Mouse (Mus musculus): Measurements from ENCODE around the gene Igtp. TPM values are rescaled to one million over a fixed set of nuclear protein-coding genes. Genes with fewer than 3 reads are reported as not detected.
A peak's percentile ranks its signal among the peaks of the same experiment; 100 is the strongest.
"Not testable (repeated sequence)": the region's sequence is repeated elsewhere in the genome, so short reads cannot be mapped to it uniquely, and the experiment has no call there.

Igtp gene
- 1 to 10 TPM; 3.6 to 3.8 TPM for total RNA-seq (2021)

DNA sequence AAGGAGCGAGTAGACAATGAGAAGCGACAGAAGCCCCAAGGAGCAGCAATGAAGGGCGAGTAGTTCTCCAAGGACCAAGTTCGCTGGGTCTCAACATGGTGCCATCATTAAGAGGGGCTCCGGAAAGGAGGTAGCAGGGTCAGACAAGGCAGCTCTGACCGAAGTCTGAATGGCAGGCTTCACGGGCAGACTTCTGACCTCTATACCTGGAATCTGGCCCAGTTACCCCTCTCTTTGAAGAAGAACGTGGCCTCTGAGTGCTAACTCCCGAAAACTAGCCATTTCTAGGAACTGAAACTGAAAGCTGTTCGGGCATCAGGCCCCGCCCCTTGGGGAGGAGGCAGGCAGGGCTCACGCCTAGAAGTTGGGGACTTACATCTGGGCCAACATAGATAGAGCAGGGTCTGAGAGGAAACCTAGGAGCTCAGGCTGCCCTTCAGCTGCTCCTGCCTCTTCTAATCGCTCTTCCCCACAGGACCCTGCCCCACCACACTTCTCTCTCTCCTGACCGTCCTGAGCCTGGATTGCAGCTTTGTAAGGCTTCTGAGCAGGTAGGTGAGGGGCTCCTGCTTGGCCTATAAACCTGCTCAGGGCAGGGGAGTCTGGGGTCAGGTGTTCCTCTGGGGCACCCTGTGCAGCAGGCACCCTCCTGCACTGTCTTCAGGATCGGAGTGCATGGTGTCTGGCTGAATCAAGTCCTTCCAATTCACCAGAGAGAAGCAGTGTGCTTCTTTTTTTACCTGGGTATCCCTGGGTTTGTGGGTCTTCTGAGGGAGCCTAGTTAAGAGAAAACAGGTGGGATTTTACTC lies at the start of gene Igtp, which contains the start of gene Irgm2:
TSS of gene Igtp (plus strand) at position 328 of the 809 bp plus-strand sequence.
TSS of gene Irgm2 (plus strand) at position 390 of the 809 bp plus-strand sequence.
- intact Hi-C loops (cut with DNase I): not testable (repeated sequence)
- DNase-seq (ENCODE audit: low spot score in 2 of 2): peak; percentile 31 to 52

DNA sequence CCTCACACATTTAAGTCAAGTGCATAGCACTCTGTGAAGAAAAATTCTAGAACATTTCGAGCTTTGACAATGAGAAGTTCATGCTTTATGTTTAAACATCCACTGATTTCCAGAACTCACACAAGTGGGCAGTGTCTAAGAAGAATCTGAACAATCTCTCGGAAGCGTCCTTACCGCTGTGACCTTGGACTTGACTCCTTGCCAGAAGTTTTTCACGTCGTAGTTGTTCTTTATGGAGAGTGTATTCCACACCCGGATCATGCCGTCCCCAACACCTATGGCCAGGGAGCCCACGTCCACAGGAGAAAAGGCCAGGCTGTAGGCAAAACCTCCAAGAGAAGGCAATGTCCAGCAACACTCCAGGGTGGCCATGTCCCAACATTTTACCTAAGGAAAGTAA lies 43.9 kb upstream of the Igtp start:
- intact Hi-C loops (cut with DNase I): no loop called here

DNA sequence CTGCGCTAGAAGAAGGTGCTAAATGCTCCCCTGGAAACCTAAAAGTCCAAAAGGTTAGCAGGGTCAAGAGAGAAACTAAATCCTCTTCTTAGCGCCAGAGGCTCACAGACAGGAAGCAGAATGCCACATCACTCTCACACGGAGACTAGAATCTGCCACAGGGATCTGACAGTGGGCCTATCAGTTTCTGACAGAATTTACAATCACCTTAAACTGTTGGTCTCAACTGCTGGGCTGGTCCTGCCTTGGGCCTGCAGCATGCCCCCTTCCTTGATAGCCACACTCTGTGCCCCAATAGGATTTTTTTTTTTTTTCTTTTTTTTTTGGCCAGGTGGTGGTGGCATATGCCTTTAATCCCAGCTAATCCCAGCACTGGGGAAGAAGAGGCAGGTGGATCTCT lies 42.5 kb upstream of the Igtp start:
- DNase-seq (ENCODE audit: low spot score in 2 of 2): no peak
- intact Hi-C loops (cut with DNase I): no loop called here

More for the DNA sequence above, 43.9 kb upstream of the Igtp start:
- DNase-seq (ENCODE audit: low spot score in 2 of 2): no peak

DNA sequence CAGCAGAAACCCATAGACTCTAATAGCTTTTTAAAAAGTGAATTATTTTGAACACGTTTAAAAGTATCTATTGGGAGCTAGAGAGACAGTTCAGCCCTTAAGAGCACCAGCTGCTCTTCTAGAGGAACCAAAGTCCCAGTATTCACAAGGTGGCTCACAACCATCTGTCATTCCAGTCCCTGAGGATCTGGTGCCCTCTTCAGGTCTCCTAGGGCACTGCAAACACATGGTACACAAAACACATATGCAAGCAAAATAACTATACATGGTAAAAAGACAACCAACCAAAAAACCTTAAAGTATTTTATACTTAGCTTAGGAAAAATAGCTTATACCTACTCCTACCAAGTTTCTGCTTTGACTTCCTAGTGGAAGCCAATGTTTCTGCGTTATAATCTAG lies 34.3 kb upstream of the Igtp start:
- no peak for DNase-seq (ENCODE audit: low spot score in 2 of 2)
- intact Hi-C loops (cut with DNase I): no loop called here

DNA sequence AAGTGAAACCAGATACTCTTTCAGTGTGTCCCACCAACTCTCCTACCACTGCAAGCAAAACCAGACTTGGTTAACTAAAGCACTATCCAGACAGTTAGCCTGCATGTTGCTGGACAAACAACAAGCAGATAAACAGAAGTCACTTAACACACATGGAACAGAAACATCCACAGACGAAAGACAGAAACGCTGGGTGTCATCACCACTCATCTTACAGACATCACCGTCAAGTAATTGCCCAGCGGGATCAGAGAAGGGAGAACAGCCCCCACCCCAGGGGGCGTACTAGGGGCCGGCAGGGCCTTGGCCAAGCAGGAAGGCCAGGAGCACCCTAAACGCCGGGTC lies 31.6 kb upstream of the Igtp start:
- no peak for DNase-seq (ENCODE audit: low spot score in 2 of 2)
- intact Hi-C loops (cut with DNase I): no loop called here

DNA sequence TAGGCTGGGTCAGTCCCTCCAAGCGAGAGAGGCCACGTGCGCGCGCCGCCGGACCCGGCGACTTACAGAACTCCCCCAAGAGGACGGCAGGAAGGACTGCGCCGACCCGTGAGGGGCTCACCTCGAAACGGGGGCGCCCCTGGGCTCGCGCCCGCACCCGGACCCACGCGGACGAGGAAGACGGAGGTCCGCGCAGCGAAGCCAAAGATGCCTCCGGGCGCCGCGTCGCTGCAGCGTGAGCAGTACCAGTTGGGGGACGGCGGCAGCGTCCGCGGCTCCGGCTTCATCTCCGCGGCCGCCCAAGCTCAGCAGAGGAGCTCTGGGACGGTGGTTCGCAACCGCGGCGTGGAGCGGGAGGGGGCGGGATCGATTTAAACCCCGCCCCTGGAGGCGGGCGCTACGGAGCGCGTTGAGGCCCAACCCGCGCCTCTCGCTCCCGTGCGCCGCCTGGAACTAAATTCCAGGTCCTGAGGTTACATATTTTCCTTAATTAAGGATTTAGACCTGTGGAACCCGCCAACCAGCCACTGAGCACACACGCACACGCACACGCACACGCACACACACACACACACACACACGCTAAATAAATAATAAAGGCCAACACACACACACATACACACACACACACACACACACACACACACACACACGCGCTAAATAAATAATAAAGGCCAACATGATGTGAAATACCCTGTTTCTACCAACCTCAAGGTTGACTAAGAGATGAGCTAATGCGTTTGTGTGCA lies 31.0 kb upstream of the Igtp start, which contains the start of gene Gemin5:
TSS of gene Gemin5 (minus strand) at position 373 of the 749 bp plus-strand sequence.
- intact Hi-C loops (cut with DNase I): no loop called here
- DNase-seq (ENCODE audit: low spot score in 2 of 2): peak; percentile 83 to 90

DNA sequence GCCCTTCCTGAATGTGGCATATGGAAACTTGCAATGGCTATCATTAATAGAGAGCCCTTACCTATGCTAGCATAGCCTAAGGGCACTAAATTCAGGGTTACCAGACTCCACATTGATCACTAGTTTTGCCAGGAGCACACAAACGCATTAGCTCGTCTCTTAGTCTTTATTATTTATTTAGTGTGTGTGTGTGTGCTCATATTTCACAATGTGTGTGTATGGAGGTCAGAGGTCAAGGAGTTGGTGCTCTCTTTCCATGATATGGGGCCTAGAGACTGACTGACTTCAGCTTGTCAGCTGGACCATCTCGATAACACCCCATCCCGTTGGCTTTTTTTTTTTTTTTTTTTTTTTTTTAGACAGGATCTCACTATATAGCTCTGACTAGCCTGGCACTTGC lies 29.7 kb upstream of the Igtp start:
- intact Hi-C loops (cut with DNase I): loop anchor here (5.0 kb wide), 1 partner anchor 133 kb away; no protein-coding TSS in a partner anchor
- DNase-seq (ENCODE audit: low spot score in 2 of 2): no peak

DNA sequence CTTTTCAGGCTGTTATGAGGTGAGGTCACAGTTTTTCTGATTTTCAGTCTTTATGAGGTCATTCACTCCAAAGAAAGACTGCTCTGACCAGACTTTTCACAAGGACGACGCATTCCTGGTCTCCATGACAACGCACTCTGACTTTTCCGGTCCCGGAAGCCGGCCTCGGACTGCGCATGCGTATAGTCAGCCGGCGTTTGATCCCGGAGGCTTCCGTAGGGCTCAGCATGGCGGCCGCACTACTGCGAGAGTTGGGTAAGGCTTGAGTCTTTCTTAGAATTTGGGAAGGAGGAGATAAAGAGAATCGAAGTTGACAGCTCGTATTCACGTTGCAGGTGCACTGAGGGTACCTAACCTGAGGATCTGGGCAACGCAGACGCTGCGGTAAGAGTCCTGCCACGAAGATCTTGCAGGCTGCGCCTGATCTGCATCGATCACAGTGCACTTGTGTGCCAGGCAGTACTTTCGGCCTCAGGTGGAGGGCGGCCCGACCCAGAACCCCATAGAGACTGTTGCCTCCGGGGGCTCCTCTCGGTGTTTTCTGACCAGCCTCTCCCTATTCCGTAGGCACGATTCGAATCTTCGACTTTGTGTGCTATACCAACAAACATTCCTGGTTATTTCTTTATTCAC lies 27.8 kb upstream of the Igtp start, which contains the start of gene Mrpl22:
TSS of gene Mrpl22 (plus strand) at position 203 of the 633 bp plus-strand sequence.
- intact Hi-C loops (cut with DNase I): loop anchor here (5.0 kb wide), 1 partner anchor 131 kb away; no protein-coding TSS in a partner anchor
- peak; percentile 95 to 96 for DNase-seq (ENCODE audit: low spot score in 2 of 2)

DNA sequence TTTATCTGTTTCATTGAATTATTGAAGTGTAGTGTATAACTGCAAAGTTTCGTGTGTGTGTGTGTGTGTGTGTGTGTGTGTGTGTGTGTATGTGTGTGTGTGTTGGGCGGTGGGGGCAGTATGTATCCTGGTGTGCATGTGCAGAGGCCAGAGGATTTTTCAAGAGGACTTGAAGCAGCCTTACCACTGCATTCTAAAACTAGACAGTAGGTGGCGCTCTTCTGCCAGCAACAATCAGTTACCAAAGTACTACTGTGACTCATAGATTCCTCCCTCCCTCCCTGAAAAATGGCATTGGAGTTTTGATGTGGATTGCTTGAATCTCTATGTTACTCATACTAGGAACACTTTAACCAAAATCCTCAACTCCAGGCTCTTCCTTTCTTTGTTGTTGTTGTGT lies 19.8 kb upstream of the Igtp start:
- intact Hi-C loops (cut with DNase I): loop anchor here (2.0 to 5.0 kb wide), 2 partner anchors 45 to 153 kb away; partner anchors contain the start of genes Sh3bp5l and Zfp672
- peak; percentile 64 to 77 for DNase-seq (ENCODE audit: low spot score in 2 of 2)

DNA sequence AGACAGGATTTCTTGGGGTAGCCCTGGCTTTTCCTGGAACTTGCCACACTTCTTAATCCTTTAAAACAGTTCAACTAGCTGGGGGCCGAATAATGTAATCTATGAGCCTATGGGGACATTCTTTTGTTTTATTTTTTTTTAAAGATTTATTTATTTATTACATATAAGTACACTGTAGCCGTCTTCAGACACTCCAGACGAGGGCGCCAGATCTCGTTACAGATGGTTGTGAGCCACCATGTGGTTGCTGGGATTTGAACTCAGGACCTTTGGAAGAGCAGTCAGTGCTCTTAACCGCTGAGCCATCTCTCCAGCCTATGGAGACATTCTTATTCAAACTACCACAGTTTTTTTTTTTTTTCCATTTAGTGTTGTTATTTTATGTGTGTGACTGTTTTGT lies 19.4 kb upstream of the Igtp start:
- DNase-seq (ENCODE audit: low spot score in 2 of 2): not testable (repeated sequence)
- intact Hi-C loops (cut with DNase I): loop anchor here (2.0 to 10.0 kb wide), 3 partner anchors 45 to 315 kb away; partner anchors contain the start of genes Olfr332, Sh3bp5l and Zfp672

DNA sequence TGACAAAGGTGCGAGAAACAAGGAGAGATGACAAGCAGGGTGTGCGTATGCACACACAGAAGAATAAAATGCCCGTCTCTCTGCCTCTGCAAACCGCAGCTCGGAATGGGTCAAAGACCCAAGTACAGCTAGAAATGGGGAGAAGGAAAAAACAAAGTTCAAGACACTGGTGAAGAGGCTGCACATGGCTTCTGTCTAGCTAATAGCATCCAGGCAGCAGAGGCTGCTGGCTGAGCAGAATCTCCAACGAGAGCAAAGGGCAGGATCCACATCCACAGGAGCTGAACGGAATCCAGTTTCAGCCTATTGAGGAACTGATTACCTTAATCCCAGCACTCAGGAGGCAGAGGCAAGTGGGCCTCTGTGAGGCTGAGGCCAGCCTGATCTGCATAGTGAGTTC lies 18.6 kb upstream of the Igtp start:
- intact Hi-C loops (cut with DNase I): loop anchor here (10.0 kb wide), 1 partner anchor 314 kb away; the partner anchor contains the start of gene Olfr332

DNA sequence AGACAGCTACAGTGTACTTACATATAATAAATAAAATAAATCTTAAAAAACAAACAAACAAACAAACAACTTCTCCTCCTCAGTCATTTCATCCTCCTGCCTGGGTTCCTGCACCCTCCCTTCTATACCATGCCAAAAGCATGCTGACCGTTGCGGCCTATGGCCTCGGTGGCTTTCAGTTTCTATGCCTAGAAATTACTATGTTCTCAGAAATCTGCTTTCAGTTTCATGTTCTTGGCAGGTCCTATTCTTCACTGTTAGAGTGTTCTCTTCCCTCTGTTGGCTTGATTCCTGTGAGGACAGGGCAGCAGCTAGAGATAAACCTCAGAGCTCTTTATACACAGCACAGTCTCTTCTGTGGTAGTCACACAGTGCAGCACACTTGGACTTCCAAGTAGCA lies 15.8 kb upstream of the Igtp start:
- intact Hi-C loops (cut with DNase I): loop anchor here (10.0 kb wide), 1 partner anchor 311 kb away; the partner anchor contains the start of gene Olfr332
- no peak for DNase-seq (ENCODE audit: low spot score in 2 of 2)

More for the DNA sequence above, 18.6 kb upstream of the Igtp start:
- DNase-seq (ENCODE audit: low spot score in 2 of 2): no peak

DNA sequence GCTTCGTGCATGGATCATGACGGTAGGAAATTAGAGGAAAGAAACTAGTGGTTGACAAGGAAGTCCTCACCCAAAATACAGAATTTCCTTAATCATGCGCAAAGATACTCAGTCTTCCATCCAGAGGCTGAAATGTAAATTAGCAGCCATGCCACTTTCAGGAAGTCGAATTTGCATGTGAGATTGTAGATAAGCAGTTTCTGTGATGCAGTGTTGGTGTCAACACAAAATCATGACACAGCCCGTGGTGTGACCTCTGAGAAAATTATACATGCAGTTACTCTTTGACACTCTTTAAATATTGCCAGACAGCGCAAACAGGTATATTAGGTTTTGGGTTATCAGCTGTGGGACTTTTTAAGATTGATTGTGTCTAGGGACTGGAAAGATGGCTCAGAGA lies 9.7 kb upstream of the Igtp start:
- intact Hi-C loops (cut with DNase I): loop anchor here (10.0 kb wide), 1 partner anchor 305 kb away; the partner anchor contains the start of gene Olfr332
- no peak for DNase-seq (ENCODE audit: low spot score in 2 of 2)

DNA sequence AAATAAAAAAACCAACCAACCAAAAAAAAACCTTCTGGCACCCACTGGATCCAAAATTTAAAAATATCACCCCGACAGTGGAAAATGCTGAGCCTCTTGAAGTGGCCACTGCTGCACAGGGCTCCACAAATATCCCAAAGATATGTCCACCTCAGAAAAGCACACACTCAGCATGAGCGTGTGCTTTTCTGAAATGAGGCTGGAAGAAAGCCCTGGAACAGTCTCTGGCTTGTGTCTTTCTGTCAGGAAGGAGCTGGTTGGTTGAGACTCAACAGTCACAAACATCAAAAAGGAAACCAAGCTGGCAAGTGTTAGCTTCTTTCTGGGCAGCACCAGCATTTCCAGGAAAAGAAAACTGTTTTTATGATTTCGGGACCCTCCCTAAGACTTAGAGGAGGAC lies 6.0 kb upstream of the Igtp start:
- no peak for DNase-seq (ENCODE audit: low spot score in 2 of 2)
- intact Hi-C loops (cut with DNase I): no loop called here

DNA sequence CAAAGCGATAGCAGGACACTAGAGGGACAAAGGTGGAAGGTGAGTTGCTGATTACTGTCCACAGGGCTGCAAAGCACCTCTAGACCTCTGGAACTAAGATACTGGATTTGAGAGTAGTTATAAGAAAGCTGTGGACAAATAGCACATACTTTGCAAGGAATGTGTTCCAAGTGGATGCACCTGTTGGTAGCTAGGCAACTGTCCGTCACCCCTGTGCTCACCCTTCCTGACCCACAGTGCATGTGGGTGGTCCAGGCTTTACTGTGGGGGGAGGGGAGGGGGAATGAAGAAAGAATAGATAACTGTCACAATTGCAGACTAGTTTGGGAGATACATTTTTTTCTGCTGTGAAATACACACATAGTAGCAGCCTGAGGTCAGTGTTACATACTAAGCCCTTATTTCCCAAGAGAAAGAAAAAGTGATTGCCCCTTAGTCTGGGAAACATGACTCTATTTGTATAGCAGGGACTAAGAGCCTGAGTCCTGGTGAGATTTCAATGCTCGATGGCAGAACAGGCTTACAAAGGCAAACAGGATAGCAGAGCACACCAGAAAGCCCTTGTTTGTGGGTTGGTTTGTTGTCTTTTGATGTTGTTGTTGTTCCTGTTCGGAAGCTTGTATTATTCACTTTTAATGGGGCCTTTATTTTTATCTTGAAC lies 5.4 kb upstream of the Igtp start:
- DNase-seq (ENCODE audit: low spot score in 2 of 2): no peak
- intact Hi-C loops (cut with DNase I): no loop called here

DNA sequence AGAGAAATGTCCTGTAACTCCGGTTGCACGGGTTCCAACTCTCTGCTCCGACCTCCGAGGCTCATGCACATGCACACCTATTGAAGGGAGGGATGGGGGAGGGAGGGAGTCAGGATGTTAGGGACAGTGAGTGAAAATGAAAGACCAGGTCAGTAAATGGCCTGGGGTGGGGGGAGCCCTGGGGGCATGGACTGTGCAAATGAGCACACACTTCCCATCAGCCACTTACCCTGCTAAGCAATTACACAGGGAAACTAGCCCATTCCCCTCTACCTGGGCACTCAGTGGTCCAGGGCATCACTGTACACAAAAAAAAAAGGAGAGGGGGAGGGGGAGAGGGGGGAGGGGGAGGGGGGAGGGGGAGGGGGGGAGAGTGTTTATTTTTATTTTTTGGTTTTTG lies 693 bp upstream of the Igtp start:
- intact Hi-C loops (cut with DNase I): no loop called here
- no peak for DNase-seq (ENCODE audit: low spot score in 2 of 2)

DNA sequence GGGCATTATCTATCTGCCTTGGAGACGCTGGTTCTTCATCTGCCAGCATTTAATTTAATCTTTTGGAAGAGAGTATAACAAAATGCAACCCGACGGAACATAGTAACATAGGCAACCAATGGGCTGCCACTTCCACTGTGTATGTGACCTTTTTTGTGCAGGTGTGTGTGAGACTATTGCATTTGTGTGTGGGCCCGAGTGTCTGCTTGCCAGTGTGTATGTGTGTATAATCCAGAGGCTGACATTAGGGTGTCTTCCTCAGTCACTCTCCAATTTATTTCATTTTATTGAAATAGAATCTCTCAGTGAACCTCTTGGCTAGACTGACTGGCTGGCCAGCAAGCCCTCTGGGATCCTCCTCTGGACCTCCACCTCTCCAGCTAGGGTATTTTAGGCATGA lies 870 bp downstream of the Igtp start:
- no peak for DNase-seq (ENCODE audit: low spot score in 2 of 2)
- intact Hi-C loops (cut with DNase I): no loop called here

DNA sequence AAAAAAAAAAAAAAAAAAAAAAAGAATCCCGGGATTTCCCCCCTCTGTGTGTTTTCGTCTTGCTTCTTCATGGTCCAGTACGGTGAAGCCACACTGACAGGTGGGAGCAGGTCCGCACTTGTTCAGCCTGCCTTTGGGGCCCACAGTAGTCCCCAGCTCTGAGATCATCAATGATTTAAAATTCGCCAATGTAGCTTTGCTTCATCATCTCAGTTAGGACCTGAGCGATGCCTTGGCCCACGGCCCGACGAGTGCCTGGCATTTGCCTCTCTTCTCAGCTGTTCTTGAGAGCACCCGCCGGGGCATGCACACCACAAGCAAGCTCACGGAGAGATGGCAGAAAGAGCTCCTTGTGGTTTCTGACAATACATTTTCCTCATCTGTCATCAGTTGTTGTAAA lies 1.7 kb downstream of the Igtp start:
- no peak for DNase-seq (ENCODE audit: low spot score in 2 of 2)
- intact Hi-C loops (cut with DNase I): no loop called here

DNA sequence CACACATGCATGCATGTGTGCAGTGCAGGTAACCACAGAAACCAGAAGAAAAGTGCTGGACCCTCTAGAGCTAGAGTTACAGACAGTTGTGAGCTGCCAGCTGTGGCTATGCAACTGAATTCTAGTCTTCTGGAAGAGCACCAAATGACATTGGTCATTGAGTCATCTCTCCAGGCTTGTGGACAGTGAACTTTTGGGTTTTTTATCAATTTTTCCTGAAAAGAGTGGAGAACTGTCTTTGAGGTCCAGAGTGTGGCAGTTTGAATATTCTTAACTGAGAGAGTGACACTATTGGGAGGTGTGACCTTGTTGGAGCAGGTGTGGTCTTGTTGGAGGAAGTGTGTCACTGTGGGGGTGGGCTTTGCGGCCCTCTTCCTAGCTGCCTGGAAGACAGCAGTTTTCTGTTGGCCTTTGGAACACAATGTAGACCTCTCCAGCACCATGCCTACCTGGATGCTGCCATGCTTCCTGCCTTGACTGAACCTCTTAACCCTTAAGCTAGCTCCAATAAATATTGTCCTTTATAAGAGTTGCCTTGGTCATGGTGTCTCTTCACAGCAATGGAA lies 11.0 kb downstream of the Igtp start:
- no peak for DNase-seq (ENCODE audit: low spot score in 2 of 2)
- intact Hi-C loops (cut with DNase I): no loop called here
